Mouse (Mus musculus) myocyte (in vitro differentiated cells): ENCODE data around the gene Ppp6r1.
A peak's percentile ranks its signal among the peaks of the same experiment; 100 is the strongest.

Experiments
- CEBPB ChIP-seq: IDR thresholded peaks from 2 replicates; pipeline ENCODE4 v1.6.1; 2011; ENCODE audit warnings: mild to moderate bottlenecking, moderate library complexity; ENCODE audit not compliant: poor library complexity, insufficient read depth, severe bottlenecking
- MAX ChIP-seq: IDR thresholded peaks from one replicate; pipeline ENCODE4 v1.6.1; 2011; ENCODE audit warnings: low read depth, mild to moderate bottlenecking, control low read depth
- MYOD1 ChIP-seq, 3 experiments: IDR thresholded peaks; one replicate each; pipeline ENCODE4 v1.6.1; 2011; ENCODE audit warnings: control low read depth in 2 of 3, low read depth in 2 of 3, mild to moderate bottlenecking in 2 of 3, moderate library complexity in 1 of 3; ENCODE audit not compliant: insufficient read length in 2 of 3, control insufficient read depth in 1 of 3
- MYOG ChIP-seq, 3 experiments: IDR thresholded peaks; one replicate each; pipeline ENCODE4 v1.6.1; 2011; ENCODE audit warnings: control low read depth in 2 of 3, low read depth in 2 of 3, mild to moderate bottlenecking in 2 of 3; ENCODE audit not compliant: insufficient read length in 2 of 3, control insufficient read depth in 1 of 3, insufficient read depth in 1 of 3
- POLR2A ChIP-seq: IDR thresholded peaks from one replicate; pipeline ENCODE4 v1.6.1; 2011; ENCODE audit warnings: low read depth, mild to moderate bottlenecking, control low read depth, moderate library complexity; ENCODE audit not compliant: insufficient read length
- POLR2AphosphoS2 ChIP-seq: IDR thresholded peaks from one replicate; pipeline ENCODE4 v1.6.1; 2011; ENCODE audit warnings: low read depth, control low read depth; ENCODE audit not compliant: insufficient read length
- SRF ChIP-seq: IDR thresholded peaks from one replicate; pipeline ENCODE4 v1.6.1; 2011; ENCODE audit warnings: low read depth; ENCODE audit not compliant: control insufficient read depth, insufficient read length
- TCF12 ChIP-seq: IDR thresholded peaks from one replicate; pipeline ENCODE4 v1.6.1; 2011; ENCODE audit warnings: mild to moderate bottlenecking, control low read depth; ENCODE audit not compliant: poor library complexity, insufficient read depth, severe bottlenecking
- USF1 ChIP-seq: IDR thresholded peaks from one replicate; pipeline ENCODE4 v1.6.1; 2011; ENCODE audit warnings: low read depth, mild to moderate bottlenecking, control low read depth, moderate library complexity

- TF ChIP-seq MYOD1 (IDR thresholded peaks at IDR 0.05; ENCODE audit: control insufficient read depth in 1 of 3, insufficient read length in 2 of 3, low read depth in 2 of 3) = peak in 2 of 3 experiments; percentile 52 to 53
- peak in 2 of 3 experiments; percentile 63 to 76 for TF ChIP-seq MYOG (IDR thresholded peaks at IDR 0.05; ENCODE audit: control insufficient read depth in 1 of 3, insufficient read depth in 1 of 3, insufficient read length in 2 of 3, low read depth in 2 of 3)
- TF ChIP-seq SRF = no peak
- no peak for TF ChIP-seq POLR2A
- no peak for TF ChIP-seq MAX
- TF ChIP-seq TCF12 = no peak
- TF ChIP-seq POLR2AphosphoS2 = no peak
- no peak for TF ChIP-seq CEBPB
- no peak for TF ChIP-seq USF1
These were observed 16.9 kb downstream of the Ppp6r1 start for GRCm38 (mm10) chr7:4641956-4642355.
